Mouse (Mus musculus) T-helper 1 cell (primary cell): ENCODE results near the gene Gm9922.

Experiments
- in situ Hi-C: fragments of 300-600 bp; cut with MboI, MseI; formaldehyde crosslinking; loops from one replicate; pipeline ENCODE4 v1.15.1; 2025; ENCODE audit warnings: high pct_unique_total_duplicates

Gene Gm9922

DNA sequence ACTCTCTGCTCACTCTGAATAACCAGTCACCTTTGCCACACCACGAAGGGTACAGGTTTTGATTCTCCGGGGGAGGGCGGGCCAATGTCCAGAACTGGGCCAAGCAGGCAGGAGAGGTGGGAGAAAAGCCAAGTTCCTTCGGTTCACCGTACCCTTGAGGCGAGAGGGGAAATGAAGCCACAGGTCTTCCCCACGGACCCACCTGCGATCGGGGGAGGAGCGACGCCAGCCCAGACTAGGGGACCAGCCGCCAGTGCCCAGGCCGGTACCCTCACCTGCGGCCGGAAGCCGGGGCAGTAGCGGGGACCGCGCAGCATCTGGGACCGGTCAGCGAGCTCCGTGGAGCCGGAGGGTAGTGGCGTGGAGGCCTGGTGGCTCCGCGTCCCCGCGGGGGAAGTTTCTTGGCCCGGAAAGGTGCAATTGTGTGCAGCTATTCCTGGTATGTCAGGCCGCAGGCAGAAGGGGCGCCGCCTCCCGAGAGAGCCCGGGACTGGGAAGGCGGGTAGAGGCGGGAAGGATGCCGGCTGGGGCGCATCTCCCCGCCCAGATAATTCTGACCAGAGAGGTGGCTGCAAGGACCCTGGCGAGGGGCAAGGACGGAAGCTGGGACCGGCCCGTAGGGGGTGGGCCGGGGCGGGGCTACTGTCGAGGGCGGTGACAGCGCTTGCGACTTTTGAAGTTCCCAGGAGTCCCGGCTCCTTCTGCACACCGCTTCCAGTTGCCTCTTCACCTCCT lies at the start of gene Gm9922, which contains the start of gene Lmo7:
Gene Gm9922 (minus strand): TSS at position 578 of the 735 bp plus-strand sequence.
Gene Lmo7 (plus strand): TSS at position 721 of the 735 bp plus-strand sequence.
- in situ Hi-C loops = no loop called here

DNA sequence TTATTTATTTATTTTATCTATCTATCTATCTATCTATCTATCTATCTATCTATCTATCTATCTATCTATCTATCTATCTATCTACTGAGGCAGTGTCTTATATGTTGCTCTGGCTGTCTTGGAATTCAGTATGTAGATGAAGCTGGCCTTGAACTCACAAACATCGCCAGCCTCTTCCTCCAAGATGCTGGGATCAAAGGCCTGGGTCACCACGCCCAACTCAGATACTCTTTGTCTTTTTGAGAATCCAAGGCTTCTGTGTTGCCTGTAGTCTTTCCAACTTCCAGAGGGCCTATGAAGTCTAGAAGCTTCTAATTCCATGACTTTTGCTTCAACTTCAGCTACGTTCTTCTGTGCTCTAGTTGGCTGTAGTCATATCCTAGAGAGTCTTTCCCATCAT lies 48.8 kb upstream of the Gm9922 start:
- in situ Hi-C loops = loop anchor here (5.0 kb wide), 1 partner anchor 64 kb away; no protein-coding TSS in a partner anchor

DNA sequence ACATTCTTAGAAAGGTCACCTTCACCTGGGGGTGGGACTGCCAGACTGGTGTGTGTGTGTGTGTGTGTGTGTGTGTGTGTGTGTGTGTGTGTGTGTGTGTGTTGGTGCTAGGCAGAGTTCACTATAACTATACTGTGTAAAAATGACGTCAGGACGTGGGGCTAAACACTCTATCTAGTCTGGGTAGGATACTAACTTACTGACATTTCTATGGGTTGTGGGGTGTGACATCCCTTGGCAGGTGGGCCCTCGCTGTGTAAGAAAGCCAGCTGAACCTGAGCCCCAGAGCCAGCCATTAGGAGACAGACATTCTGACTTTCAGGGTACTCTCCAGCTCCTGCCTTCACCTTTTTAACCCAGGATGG lies 47.5 kb upstream of the Gm9922 start:
- in situ Hi-C loops = loop anchor here (5.0 kb wide), 1 partner anchor 65 kb away; no protein-coding TSS in a partner anchor

DNA sequence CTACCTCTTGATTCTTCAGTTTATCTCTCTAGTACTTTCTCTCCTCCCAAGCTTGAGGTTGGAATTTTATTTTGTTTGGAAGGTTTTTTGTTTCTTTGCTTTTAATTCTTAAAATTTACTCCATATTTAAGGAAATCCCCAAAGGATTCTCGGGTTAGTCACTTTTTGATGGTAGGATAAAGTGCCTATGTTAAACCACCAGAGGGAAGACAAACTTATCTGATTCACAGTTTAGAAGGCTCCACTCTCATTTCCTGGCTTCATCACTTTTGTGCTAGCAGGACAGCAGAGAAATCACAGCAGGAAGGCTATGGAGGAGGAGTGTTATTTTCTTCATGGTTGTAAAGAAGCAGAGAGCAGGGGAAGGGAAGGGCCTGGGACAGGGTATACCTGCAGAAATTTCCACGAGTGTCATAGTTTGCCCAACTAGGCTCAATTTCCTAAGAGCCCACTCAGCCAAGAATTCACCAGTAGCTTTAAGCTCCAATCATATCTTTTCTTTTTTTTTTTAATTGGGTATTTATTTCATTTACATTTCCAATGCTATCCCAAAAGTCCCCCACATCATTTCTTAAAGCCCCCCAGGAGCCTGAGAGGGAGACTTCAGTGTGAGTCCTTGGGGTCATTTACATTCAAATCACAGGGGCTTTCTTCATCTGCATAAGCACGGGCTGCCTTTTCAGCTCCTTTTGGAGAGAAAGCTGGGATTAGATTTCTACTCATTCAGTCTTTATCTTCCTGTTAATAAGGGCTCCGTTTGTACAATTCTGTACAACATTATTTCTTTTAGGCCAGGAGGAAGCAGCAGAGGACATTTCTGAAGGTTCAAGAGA lies 46.9 kb upstream of the Gm9922 start:
- in situ Hi-C loops = loop anchor here (5.0 kb wide), 1 partner anchor 66 kb away; no protein-coding TSS in a partner anchor

DNA sequence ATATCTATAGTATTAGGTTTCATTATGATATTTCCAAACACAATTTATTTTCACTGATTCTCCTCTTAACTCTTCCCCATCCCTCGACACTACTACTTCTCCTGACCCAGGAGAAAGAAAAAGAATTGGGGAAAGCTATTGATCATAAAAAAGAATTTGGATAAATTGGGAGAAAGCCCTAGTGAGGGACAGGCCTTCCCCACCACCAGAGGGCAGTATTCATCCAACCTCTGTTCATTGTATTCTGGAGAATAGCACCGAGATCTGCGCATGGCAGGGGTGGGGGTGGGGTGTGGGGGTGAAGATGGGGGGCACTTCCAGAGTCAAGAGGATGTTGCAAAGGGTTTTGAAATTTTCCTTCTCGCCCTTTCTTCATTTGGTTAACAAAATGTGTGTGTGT lies 45.0 kb upstream of the Gm9922 start:
- in situ Hi-C loops = loop anchor here (5.0 kb wide), 1 partner anchor 68 kb away; no protein-coding TSS in a partner anchor

DNA sequence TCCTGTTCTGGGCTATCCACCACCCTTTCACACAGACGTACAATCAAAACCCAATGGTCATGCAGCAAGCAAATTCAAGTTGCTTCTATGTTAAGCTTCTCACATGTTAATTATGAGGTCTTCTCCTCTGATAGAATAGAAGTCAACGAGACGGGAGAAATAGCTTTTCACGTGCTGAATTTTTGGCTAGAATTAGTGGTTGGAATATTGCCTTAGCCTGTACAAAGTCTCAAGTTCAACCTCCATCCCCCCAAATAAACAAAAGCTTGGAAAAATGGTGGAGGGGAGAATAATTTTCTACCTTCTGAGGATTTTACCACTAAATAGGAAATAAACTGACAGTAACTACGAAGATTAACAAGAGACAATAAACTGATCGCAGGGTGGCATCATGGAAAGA lies 42.1 kb upstream of the Gm9922 start:
- in situ Hi-C loops = no loop called here

DNA sequence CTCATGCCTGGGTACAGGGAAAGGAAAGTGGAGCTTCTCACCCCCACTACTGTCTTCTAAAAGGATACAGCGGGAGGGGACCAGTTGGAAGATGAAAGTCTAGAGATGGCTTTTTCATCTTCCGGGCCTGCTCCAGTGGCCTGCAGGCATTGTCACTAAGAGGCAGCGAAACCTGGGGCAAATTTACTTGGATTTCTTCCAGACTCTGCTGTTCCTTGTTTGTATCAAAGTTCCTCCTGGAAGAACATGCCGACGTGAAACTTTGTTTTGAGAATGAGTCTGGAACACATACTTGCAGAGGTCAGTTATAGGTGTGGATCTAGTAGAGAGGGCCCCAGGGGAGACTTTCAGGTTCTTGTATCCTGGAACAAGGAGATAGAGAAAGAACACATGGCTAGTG lies 41.7 kb upstream of the Gm9922 start:
- in situ Hi-C loops = no loop called here

DNA sequence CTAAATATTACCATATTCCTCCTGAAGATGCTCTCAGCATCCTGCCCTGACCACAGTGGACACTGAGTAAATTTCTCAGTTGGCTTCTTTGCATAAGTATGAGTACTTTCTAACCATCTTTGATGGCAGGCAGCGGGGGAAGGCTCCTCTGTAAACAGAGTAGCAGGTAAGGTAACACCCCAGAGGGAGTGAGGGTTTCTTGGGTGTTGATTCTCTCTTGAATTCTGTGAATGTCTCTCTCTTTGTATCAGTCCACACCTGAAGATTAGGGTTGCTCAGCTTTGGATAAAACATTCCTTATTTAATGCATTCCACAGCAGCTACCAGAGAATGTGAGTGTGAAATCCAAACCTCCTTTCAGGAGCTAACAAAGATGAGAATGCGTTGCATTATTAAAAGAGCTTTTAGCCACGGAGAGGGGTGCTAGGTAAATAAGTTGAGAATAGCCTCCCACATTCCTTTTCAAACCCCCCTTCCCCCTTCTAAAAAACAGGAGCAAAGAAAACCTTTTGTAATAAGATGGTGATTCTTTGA lies 34.2 kb upstream of the Gm9922 start:
- in situ Hi-C loops = no loop called here

DNA sequence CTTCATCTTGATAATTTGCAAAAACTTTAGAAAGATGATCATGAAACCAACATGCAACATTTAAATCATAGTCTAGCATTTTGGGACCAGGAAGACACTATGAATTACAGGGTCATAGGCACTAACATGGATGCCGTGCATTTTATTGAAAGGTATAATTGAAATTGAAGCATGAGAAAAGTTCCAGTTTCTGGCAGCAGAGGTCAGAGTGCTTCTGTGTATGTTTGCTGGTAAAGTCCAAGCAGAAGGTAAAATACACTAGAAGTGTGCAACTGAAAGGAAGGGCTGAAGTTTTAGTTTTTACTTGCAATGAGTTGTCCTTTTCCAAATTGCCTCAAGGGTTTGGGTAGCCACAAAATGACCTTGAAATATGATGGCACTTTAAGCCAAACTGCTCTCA lies 32.7 kb upstream of the Gm9922 start:
- in situ Hi-C loops = no loop called here

DNA sequence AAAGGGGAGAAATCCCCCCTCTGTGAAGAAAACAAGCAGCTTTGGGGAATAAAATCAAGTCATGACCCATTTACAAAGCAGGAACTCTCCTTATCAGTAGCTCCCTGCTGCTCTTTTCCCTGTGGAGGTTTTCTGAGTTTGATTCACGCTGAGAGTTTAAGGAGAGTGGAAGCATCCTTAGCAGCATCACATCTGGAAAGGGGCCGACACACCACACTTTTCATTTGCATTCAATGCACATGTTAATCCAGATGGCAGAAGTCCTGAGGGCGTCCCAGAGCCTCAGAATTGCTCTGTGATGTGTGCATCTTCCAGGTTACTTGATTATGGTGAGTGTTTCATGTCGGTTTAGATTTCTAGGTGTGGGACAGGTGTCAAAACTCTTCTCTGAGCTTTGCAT lies 25.8 kb upstream of the Gm9922 start:
- in situ Hi-C loops = no loop called here

DNA sequence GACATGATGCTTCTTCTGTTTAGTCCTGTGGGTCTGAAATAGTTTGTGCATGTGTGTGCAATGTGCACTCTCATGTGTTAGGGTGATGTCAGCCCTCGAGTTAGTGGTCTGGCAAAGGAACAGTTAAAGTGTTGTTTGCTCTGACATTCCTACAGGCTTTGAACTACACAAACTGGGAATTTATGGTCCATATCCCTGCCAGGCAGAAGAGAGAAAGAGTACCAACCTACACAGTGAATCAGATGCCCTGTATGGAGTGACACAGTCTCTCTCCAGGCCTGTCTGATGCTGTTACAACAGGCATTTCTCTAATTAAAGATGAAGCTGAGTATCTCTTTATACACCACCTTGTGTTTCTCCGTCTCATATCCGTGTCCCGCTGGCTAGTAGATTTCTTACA lies 21.3 kb upstream of the Gm9922 start:
- in situ Hi-C loops = no loop called here

DNA sequence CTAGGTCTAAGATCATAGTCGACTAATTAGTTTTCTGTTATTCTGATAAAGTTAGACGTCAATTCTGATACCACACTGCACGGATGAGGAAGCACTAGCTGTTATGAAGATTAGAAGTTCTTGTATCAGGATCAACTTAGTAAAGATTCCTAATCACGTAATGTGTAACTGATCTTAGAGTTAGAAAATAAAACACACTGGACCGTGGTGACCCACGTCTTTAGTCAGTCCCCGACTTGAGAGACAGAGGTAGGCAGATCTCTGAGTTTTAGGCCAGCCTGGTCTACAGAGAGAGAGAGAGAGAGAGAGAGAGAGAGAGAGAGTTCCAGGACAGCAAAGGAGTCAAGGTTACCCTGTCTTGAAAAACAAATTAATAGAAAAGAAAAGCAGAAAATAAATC lies 18.8 kb upstream of the Gm9922 start:
- in situ Hi-C loops = no loop called here

DNA sequence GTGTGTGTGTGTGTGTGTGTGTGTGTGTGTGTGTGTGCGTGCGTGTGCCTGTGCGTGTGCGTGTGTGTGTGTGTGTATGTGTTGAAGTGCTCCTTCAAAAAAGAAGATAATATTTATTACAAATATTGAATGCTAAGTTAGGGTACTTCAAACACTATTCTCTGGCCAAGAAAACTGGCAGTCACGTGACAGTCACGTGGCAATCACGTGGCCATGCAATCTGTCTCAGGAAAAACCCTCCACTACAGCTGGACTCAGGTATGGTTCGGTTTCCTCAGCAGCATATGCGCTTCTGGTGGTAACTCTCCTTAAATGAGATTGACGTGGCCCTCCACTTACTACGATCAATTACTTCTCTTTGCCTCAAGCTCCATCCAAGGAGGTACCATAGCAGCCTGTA lies 18.2 kb upstream of the Gm9922 start:
- in situ Hi-C loops = no loop called here

DNA sequence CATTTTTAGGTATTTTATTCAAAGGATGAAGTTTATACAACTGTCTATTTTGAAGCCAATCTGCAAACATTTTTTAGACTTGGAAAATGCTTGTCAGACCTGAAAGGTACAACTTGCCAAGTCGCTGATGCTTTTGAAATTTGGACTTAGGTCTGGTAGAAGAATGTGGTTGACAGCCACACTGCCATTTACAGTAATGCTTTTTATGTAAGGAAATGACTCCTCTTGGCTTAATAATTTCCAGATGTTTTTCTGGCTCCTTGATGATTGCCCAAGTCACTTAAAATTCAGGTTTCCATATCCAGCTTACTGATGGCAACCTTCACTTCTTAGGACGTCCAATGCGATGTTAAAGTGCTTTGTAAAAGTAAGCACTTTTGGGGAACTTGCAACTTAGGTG lies 17.0 kb upstream of the Gm9922 start:
- in situ Hi-C loops = no loop called here

DNA sequence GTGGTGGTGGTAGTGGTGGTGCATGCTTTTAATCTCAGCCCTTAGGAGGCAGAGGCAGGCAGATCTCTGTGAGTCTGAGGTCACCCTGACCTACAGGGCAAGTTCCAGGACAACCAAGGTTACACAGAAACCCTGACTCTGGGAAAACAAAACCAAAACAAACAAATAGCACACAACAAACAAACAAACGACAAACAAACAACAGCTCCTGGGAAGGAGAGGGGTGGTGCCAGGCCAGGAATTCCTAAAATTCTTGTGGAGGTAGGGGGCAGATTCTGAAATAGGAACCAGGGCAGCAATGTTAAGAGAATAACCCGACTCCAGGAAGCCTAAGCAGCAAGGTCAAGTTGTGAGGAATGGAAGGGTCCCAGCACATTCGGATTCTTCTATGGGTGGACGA lies 7.9 kb upstream of the Gm9922 start:
- in situ Hi-C loops = no loop called here

DNA sequence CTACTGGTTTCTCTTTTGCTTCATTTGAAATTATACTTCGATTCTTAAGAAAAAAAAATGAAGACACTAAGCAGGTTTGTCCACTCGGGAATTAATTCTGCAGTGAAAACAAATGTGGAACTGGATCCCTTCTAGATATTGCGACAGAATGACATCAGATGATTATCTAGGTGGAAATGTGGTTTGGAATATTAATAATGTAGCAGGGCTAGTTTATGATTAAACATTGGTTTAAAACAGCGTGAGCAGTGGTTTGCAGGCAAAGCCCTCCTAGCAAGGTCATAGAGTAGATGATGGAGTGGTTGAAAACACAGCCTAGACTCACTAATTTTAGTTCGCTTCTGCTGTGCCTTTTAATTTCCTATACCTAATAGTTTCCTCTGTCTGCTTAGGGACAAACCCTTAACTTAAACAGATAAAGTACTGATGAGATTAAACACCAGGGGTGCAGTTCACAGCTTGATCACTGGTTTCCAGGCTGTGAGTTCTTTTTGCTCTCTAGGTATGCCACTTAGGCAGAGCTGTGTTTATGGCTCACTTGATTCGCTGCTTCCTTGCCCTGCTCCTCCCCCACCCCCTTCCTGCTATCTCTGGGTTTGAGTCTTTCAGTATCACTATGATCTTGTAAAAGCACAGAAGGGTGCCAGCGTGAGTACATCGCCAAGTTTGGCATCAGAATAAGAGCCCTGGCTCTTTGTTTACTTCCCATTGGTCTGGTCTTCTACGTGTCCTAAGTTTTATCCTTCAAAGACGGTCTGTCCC lies 4.1 kb upstream of the Gm9922 start:
- in situ Hi-C loops = no loop called here

DNA sequence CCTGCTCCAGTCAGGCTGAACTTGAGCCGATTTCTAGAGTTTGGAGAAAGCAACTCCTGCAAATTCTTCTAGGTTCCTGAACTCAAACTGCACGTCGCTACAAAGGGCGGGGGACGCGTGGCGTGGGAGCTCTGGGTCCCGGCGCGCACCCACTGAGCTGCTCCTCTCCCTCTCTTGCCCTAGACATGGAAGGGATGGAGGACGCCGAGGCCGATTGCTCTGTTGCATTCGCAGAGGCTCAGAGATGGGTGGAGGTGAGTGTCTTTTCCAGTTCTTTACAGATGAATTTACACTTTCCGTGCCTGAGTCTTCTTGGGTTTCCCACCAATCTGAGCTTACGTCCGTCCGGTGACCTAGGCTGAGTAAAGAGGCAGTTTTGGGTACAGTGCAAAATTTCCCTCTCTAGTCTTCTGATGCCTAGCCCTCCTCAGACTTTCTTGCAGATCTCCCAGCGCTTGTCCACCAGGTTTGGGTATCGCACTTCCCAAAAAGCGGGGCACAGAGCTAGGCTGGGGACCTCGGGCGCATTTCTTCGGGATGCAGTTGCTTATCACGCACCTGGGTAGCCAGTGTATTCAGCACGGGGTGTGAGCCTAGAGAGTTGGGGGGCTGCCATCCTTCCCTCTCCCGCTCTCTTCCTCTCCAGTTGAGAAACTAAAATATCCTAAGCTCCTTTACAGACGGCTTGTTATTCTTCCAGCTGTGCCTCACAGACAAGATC lies 518 bp upstream of the Gm9922 start:
- in situ Hi-C loops = no loop called here

DNA sequence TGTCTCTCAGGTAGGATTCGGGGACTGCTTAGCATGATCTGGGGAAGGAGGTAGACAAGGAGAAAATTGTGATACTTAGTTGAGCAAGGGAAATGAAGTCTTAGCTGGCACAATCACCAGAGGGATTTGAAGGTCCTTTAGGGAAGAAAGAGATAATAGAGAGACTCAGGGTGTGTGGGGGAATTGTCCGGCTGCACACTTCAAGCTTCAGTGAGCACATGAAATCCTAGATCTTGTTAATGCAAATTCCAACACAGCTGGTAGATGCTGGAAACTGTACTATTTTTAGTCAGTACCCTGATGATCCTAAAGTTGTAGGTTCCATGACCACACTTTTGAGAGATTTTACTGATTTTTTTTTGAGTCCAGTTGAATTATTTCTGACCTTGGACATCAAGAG lies 15.2 kb downstream of the Gm9922 start:
- in situ Hi-C loops = loop anchor here (10.0 kb wide), 1 partner anchor 180 kb away; no protein-coding TSS in a partner anchor

DNA sequence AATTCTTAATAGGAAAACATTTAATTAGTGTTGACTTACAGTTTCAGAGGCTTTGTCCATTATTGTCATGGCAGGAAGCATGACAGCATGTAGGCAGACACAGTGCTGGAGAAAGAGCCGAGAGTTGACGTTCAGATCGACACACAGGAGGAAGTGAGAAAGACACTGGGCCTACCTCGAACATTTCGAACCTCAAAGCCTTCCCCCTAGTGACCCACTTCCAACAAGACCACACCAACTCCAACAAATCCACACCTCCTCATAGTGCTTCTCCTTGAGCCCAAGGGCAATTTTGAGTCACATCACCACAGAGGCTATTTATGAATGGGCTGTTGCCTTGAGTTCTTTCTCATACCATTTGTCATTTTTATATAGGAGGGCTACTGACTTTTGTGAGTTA lies 22.5 kb downstream of the Gm9922 start:
- in situ Hi-C loops = no loop called here

DNA sequence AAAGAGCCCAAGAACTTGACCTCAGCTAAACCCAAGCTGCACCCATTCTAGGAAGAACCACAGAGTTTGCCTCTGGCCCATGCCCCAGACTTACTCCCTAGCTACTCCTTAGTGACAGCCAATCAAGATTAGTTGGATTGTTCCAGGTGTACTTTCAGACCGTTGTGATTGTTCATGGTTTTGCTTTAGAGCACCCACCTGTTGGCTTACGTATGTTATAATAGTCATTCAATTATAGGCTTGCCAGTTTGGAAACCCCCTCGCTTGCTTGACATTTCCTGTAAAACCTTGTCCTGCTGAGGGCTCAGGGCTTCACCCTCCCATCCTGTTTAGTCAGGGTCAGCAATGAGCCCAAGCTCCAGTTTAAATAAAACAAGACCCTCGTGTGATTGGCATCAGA lies 25.1 kb downstream of the Gm9922 start:
- in situ Hi-C loops = no loop called here

DNA sequence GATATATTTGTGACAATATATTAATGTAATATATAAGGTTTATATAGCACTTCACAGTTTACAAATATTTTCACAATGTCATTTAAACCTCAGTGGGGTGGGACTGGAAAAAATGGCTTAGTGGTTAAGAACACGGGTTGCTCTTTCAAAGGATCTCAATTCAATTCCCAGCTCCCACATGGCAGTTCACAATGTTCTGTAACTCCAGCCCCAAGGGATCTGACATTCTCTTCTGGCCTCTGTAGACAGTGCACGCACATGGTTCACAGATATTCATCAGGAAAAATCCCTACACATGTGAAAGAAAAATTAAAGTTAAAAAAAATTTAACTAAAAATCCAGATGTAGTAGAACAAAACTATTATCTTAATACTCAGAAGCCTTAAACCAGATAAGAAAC lies 41.2 kb downstream of the Gm9922 start:
- in situ Hi-C loops = no loop called here
